Mouse (Mus musculus) cerebellum, postnatal 4 days (tissue): ENCODE data around the gene Vmn1r54.
"Not testable (repeated sequence)": the region's sequence is repeated elsewhere in the genome, so short reads cannot be mapped to it uniquely, and the experiment has no call there.

ENCODE experiments used
- DNase-seq, 2 experiments: peaks; one replicate each; pipeline ENCODE4 v3.0.0; 2022; ENCODE audit warnings: low spot score in 2 of 2, mixed read lengths in 1 of 2

The Vmn1r54 gene

GRCm38 (mm10) chr6:90246000-90246399 lies at the start of gene Vmn1r54:
Gene Vmn1r54 (plus strand): TSS chr6:90246300.
- no peak for DNase-seq

- not testable (repeated sequence) for DNase-seq
Measured at GRCm38 (mm10) chr6:90202493-90202892, 43.6 kb upstream of the Vmn1r54 start, which contains the start of gene V1ra8. Gene V1ra8 (plus strand): TSS chr6:90202793.

- no peak for DNase-seq
Measured at GRCm38 (mm10) chr6:90224338-90224737, 21.8 kb upstream of the Vmn1r54 start, which contains the start of gene Vmn1r53. Gene Vmn1r53 (minus strand): TSS chr6:90224438.

GRCm38 (mm10) chr6:90232114-90232513 lies 14.0 kb upstream of the Vmn1r54 start:
- not testable (repeated sequence) for DNase-seq

GRCm38 (mm10) chr6:90232681-90233080 lies 13.4 kb upstream of the Vmn1r54 start:
- no peak for DNase-seq

GRCm38 (mm10) chr6:90244019-90244418 lies 2.1 kb upstream of the Vmn1r54 start:
- DNase-seq = no peak

GRCm38 (mm10) chr6:90288265-90288664 lies 42.2 kb downstream of the Vmn1r54 start:
- no peak for DNase-seq

GRCm38 (mm10) chr6:90300919-90301318 lies 54.8 kb downstream of the Vmn1r54 start, which contains the start of gene BC048671:
Gene BC048671 (plus strand): TSS chr6:90301219.
- no peak for DNase-seq

GRCm38 (mm10) chr6:90306315-90306975 lies 60.3 kb downstream of the Vmn1r54 start:
- DNase-seq = no peak

GRCm38 (mm10) chr6:90308839-90309778 lies 63.0 kb downstream of the Vmn1r54 start:
- DNase-seq = no peak

- no peak for DNase-seq
Measured at GRCm38 (mm10) chr6:90315961-90316360, 69.9 kb downstream of the Vmn1r54 start.

GRCm38 (mm10) chr6:90317510-90318258 lies 71.6 kb downstream of the Vmn1r54 start:
- DNase-seq = no peak

GRCm38 (mm10) chr6:90319019-90319418 lies 72.9 kb downstream of the Vmn1r54 start:
- no peak for DNase-seq

GRCm38 (mm10) chr6:90319475-90320191 lies 73.5 kb downstream of the Vmn1r54 start:
- no peak for DNase-seq

GRCm38 (mm10) chr6:90320429-90320828 lies 74.3 kb downstream of the Vmn1r54 start:
- no peak for DNase-seq
